Mouse (Mus musculus): ENCODE data around the gene Vmn2r54.
"Not testable (repeated sequence)": the region's sequence is repeated elsewhere in the genome, so short reads cannot be mapped to it uniquely, and the experiment has no call there.

Gene Vmn2r54

DNA sequence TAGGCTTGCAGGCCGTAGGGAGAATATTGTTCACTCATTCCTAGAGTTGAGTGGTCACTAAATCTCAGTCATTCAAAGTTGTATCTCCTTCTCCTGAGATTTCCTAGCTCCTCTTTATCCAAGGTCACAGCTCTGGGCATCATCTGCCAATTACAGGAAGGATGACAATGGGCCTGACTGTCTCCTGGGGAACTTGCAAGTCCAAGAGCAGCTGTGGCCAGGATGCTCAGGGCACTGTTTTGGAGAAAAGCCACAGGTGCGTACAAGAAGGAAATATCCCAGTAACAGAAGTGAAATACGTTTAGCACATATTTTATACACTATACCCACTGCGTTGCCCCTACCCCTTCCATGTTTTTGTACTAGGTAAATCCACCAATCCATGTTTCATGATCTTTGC, at the start of gene Vmn2r54:
TSS of gene Vmn2r54 (minus strand) at position 101 of the 400 bp plus-strand sequence.
- not testable (repeated sequence) for DNase-seq (ENCODE audit: low spot score)

DNA sequence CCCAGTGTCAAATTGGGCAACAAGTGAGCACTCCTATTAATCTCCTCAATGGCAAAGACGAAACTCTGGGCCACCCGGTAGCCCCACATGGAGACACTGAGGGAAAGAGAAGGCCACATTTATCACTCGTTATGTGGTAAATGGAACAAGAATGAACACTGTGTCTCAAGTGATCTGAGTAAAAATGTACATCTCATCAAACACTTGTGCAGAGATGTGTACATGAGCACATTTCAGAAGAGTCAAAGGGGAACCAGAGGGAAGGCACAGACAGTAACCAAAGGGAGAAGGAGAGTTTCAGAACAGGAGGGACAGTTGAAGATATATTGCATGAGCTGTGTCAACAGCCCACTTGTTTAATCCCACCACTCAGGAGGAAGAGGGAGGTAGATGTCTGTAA, 44.8 kb upstream of the Vmn2r54 start, which contains the start of gene Vmn2r55:
TSS of gene Vmn2r55 (minus strand) at position 101 of the 400 bp plus-strand sequence.
- not testable (repeated sequence) for DNase-seq (ENCODE audit: low spot score)

DNA sequence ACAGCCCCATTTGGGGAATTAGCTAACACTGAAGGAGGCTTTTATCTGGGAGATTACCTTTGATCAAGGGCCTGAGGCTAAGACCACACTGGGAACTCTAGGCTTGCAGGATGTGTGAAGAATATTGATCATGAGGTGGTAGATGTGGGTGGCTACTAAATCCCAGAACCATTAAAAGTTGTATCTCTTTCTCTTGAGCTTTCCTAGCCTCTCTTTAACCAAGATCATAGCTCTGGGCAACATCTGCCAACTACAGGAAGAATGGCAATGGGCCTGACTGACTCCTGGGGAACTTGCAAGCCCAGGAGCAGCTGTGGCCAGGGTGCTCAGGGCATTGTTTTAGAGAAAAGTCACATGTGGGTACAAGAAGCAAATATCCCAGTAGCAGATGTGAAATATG, 31.4 kb downstream of the Vmn2r54 start, which contains the start of gene Vmn2r53:
TSS of gene Vmn2r53 (minus strand) at position 101 of the 400 bp plus-strand sequence.
- no peak for DNase-seq (ENCODE audit: low spot score)
